Mouse (Mus musculus) neural tube, embryonic 12.5 days (tissue): ENCODE measurements around the gene D8Ertd738e. TPM values are rescaled to one million over a fixed set of nuclear protein-coding genes. Genes with fewer than 3 reads are reported as not detected.

Experiments used
- ATAC-seq: fragments of 200-750 bp; cut with Nextera tagmentation; 2 replicates; pipeline ENCODE4 v1.8.0; 2017; ENCODE audit warnings: low read depth, mild to moderate bottlenecking, moderate TSS enrichment, moderate library complexity; ENCODE audit not compliant: low FRiP score
- H3K27ac ChIP-seq: fragments of 300-500 bp; sonication (generic); 2 replicates; pipeline ENCODE4 v1.5.1; 2016
- H3K27me3 ChIP-seq: fragments of 300-500 bp; sonication (generic); replicated peaks from 2 replicates; pipeline ENCODE4 v1.6.1; 2016; ENCODE audit warnings: mild to moderate bottlenecking
- H3K36me3 ChIP-seq: fragments of 300-500 bp; sonication (generic); 2 replicates; pipeline ENCODE4 v1.6.1; 2016; ENCODE audit warnings: mild to moderate bottlenecking
- H3K4me1 ChIP-seq: fragments of 300-500 bp; sonication (generic); 2 replicates; pipeline ENCODE4 v1.6.1; 2016
- H3K4me2 ChIP-seq: fragments of 300-500 bp; sonication (generic); replicated peaks from 2 replicates; pipeline ENCODE4 v1.6.1; 2016; ENCODE audit warnings: mild to moderate bottlenecking
- H3K4me3 ChIP-seq: fragments of 300-500 bp; sonication (generic); 2 replicates; pipeline ENCODE4 v1.5.1; 2016
- H3K9ac ChIP-seq: fragments of 300-500 bp; sonication (generic); 2 replicates; pipeline ENCODE4 v1.6.1; 2016; ENCODE audit warnings: mild to moderate bottlenecking
- H3K9me3 ChIP-seq: fragments of 300-500 bp; sonication (generic); 2 replicates; pipeline ENCODE4 v1.6.1; 2016; ENCODE audit warnings: mild to moderate bottlenecking
- WGBS: fragments of 180-500 bp; shearing (Covaris S2); methylation state at CpG from one replicate; pipeline ENCODE4 v1.1.7; 2016; 5-methylcytosine and 5-hydroxymethylcytosine counted together
- polyA plus RNA-seq: library from polyadenylated mRNA; unstranded; fragments of >200 nt; fragmentation: Nextera tagmentation; extraction: Ambion mirVana; gene quantifications from 2 replicates; pipeline ENCODE4 v1.2.1, GENCODE M21; 2016

The D8Ertd738e gene
- polyA plus RNA-seq, 1 experiment from 2014 or later = 256 TPM

DNA sequence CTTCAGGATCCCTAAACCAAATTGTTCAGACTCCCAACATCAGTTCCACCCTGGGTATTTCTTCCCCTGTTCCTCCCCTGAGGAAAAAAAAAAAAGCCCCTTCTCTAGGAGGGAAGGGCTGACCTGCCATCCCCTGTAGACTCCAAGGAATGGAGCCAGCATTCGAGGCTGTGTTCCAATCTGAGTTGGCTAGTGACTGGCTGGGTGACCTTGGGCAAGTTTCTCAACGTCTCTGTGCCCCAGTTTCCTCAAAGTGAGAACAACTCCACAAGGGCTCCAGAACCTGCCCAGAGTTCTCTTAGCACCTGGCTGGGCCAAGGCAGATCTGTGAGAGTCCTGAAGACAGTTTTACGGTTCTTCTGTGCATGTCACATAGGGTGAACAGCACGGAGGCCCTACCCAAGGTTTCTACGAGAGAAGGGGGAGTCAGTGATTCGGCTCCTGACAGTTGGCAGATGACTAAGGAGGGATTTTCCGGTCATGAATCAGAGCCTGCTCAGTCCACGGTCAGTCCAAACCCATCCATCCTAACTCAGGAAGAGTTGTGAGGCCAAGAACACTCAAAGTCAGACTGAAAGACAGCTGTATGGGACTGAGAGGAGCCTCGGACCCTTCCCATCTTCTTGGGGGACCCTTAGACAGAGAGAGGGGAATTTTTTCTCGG lies 13.6 kb downstream of the D8Ertd738e start:
- ATAC-seq = no peak
- Histone ChIP-seq H3K4me2 (peak overlapping the region; percentile 90), H3K4me3 (peak overlapping the region; percentile 90), H3K27ac (no peak overlapping the region), H3K27me3 (no peaks in the 10 kb centered on the region), H3K9ac (peak overlapping the region; percentile 98), H3K9me3 (no peaks in the 10 kb centered on the region), H3K36me3 (peaks cover 41% of the 10 kb centered on the region), H3K4me1 (peaks cover 28% of the 10 kb centered on the region)
- WGBS = 29% methylated on average over 10 of the region's 10 CpGs

GRCm38 (mm10) chr8:84233055-84233454 lies 16.5 kb downstream of the D8Ertd738e start:
- WGBS = 92% methylated on average over 2 of the region's 2 CpGs
- H3K36me3 ChIP-seq = peaks cover 69% of the 10 kb centered on the region
- H3K27me3 ChIP-seq = no peaks in the 10 kb centered on the region
- H3K9ac ChIP-seq = no peak overlapping the region
- no peak overlapping the region for H3K4me2 ChIP-seq
- no peaks in the 10 kb centered on the region for H3K9me3 ChIP-seq
- peaks cover 27% of the 10 kb centered on the region for H3K4me1 ChIP-seq
- H3K4me3 ChIP-seq = no peak overlapping the region
- no peak for ATAC-seq
- no peak overlapping the region for H3K27ac ChIP-seq

- Histone ChIP-seq H3K4me3 (no peak overlapping the region), H3K9me3 (no peaks in the 10 kb centered on the region), H3K4me2 (no peak overlapping the region), H3K27me3 (no peaks in the 10 kb centered on the region), H3K9ac (no peak overlapping the region), H3K36me3 (peaks cover 91% of the 10 kb centered on the region), H3K4me1 (peaks cover 16% of the 10 kb centered on the region), H3K27ac (no peak overlapping the region)
- 80% methylated on average over 17 of the region's 17 CpGs for WGBS
- no peak for ATAC-seq
Observed at GRCm38 (mm10) chr8:84230735-84231134, 18.8 kb downstream of the D8Ertd738e start.

DNA sequence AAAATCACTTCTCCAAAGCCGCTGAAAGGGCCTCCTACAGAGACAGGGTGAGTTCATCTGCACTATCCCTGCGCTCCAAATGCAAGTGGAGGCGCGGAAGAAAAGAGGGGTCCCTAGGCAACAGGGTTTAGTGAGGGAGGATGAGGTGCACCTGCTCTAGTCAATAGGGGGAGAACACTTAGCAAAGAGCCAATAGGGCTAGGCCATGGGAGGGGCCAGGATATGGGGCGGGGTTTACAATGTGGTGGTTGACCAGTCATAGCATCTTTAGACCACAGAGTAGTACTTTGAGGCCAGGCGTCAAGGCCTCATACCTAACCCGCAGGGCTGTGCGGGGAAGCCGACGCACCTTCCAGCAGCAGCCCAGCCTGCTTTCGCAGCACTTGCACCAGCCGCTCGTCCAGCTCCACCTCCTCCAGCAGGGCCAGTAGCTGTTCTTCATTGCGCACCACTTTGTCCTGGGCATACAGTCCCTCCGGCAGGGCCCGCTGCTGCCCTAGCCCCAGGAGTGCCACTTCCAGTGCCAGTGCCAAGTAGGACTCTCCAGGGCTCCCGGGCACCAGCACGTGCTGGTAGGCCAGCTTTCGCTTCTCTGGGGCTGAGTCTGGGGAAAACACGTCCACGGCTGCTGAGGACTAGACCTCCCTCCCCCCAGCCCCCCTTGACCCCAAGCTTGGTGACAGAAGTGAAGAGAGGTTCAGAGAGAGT lies 26.0 kb downstream of the D8Ertd738e start:
- peak; percentile 56; the same call in 1 of the 2 replicates for ATAC-seq

GRCm38 (mm10) chr8:84222566-84223165 lies 26.9 kb downstream of the D8Ertd738e start:
- 94% methylated on average over 9 of the region's 9 CpGs for WGBS

More for the DNA sequence above, 26.0 kb downstream of the D8Ertd738e start:
- Histone ChIP-seq H3K4me2 (no peak overlapping the region), H3K27me3 (no peaks in the 10 kb centered on the region), H3K27ac (no peak overlapping the region), H3K4me3 (no peak overlapping the region), H3K4me1 (no peaks in the 10 kb centered on the region), H3K9me3 (no peaks in the 10 kb centered on the region), H3K9ac (no peak overlapping the region), H3K36me3 (peaks cover 94% of the 10 kb centered on the region)
- WGBS = 81% methylated on average over 21 of the region's 21 CpGs

GRCm38 (mm10) chr8:84220105-84220504 lies 29.4 kb downstream of the D8Ertd738e start:
- H3K9ac ChIP-seq = no peak overlapping the region
- no peak overlapping the region for H3K27ac ChIP-seq
- peaks cover 92% of the 10 kb centered on the region for H3K36me3 ChIP-seq
- no peak for ATAC-seq
- H3K4me2 ChIP-seq = no peak overlapping the region
- H3K27me3 ChIP-seq = no peaks in the 10 kb centered on the region
- 91% methylated on average over 7 of the region's 7 CpGs for WGBS
- H3K9me3 ChIP-seq = no peaks in the 10 kb centered on the region
- H3K4me3 ChIP-seq = no peak overlapping the region
- H3K4me1 ChIP-seq = no peaks in the 10 kb centered on the region

More at GRCm38 (mm10) chr8:84222566-84223165, 26.9 kb downstream of the D8Ertd738e start:
- Histone ChIP-seq H3K4me1 (no peaks in the 10 kb centered on the region), H3K4me3 (no peak overlapping the region), H3K4me2 (no peak overlapping the region), H3K9me3 (no peaks in the 10 kb centered on the region), H3K27ac (no peak overlapping the region), H3K9ac (no peak overlapping the region), H3K27me3 (no peaks in the 10 kb centered on the region), H3K36me3 (peaks cover 95% of the 10 kb centered on the region)
- no peak for ATAC-seq

GRCm38 (mm10) chr8:84218143-84218542 lies 31.4 kb downstream of the D8Ertd738e start:
- no peaks in the 10 kb centered on the region for H3K4me1 ChIP-seq
- no peaks in the 10 kb centered on the region for H3K27me3 ChIP-seq
- no peak overlapping the region for H3K9ac ChIP-seq
- peaks cover 92% of the 10 kb centered on the region for H3K36me3 ChIP-seq
- no peak overlapping the region for H3K4me3 ChIP-seq
- no peaks in the 10 kb centered on the region for H3K9me3 ChIP-seq
- no peak overlapping the region for H3K27ac ChIP-seq
- no peak overlapping the region for H3K4me2 ChIP-seq
- WGBS = 97% methylated on average over 5 of the region's 5 CpGs
- no peak for ATAC-seq

DNA sequence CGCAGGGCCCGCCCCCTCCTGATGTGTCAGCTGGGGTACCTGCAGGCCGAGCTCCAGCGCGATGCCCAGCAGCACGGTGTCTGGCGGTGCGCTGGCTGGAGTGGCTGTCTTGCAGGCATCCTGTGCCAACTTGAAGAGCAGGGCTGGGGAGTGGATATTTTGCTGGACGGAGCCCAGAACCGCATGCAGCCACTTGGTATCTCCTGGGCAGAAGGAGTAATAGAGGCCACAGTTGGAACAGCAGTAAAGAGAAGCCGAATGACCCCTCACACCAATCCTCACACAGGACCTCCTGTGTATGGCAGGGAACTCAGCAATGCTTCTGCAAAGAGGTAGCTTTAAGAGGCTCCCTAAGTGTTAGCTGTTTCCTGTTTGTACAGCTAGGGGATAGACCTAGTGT lies 32.3 kb downstream of the D8Ertd738e start:
- H3K4me1 ChIP-seq = no peaks in the 10 kb centered on the region
- peaks cover 92% of the 10 kb centered on the region for H3K36me3 ChIP-seq
- H3K4me2 ChIP-seq = no peak overlapping the region
- no peak overlapping the region for H3K27ac ChIP-seq
- WGBS = 96% methylated on average over 11 of the region's 11 CpGs
- no peaks in the 10 kb centered on the region for H3K27me3 ChIP-seq
- H3K9me3 ChIP-seq = no peaks in the 10 kb centered on the region
- no peak for ATAC-seq
- H3K4me3 ChIP-seq = no peak overlapping the region
- no peak overlapping the region for H3K9ac ChIP-seq

- Histone ChIP-seq H3K9me3 (no peaks in the 10 kb centered on the region), H3K4me1 (peaks cover 19% of the 10 kb centered on the region), H3K36me3 (peaks cover 90% of the 10 kb centered on the region), H3K4me2 (no peak overlapping the region), H3K4me3 (no peak overlapping the region), H3K27ac (no peak overlapping the region), H3K9ac (no peak overlapping the region), H3K27me3 (no peaks in the 10 kb centered on the region)
- no peak for ATAC-seq
- WGBS = 91% methylated on average over 4 of the region's 4 CpGs
Observed at GRCm38 (mm10) chr8:84213277-84213676, 36.2 kb downstream of the D8Ertd738e start.

DNA sequence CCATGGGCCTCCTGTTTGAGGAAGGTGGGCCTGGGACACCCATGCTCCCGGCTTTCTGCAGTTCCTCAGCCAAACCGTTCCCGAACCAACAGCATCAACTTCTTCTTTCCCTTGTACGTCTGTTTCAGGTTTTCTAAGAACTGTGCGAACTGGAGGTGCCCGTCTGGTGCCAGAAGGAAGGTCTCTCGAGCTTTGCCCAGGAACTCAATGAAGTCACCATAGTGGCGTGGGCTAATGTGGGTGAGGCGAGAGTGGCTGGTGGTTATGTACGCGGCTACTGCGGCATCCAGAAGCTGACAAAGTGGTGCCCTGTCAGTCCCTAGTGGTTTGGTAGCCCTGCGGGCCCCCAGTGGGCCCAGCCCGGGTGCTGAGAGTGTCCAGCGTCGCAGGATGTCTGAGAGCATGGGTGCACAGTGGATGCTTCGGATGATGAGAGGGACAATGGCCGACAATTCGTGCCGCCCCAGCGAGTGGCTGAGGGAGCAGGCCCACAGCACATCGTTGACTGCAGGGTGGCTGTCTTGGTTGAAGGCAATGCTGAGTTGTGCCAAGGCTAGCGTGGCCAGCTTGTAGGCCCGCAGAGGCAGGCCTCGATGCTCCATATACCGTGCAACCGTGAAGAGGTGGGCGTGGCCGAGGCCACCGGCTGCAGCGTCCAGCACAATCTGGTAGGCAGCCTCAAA lies 37.5 kb downstream of the D8Ertd738e start:
- Histone ChIP-seq H3K27me3 (no peaks in the 10 kb centered on the region), H3K36me3 (peaks cover 77% of the 10 kb centered on the region), H3K9ac (no peak overlapping the region), H3K4me2 (no peak overlapping the region), H3K4me1 (peaks cover 30% of the 10 kb centered on the region), H3K9me3 (no peaks in the 10 kb centered on the region), H3K4me3 (no peak overlapping the region), H3K27ac (no peak overlapping the region)
- no peak for ATAC-seq
- WGBS = 95% methylated on average over 31 of the region's 31 CpGs

- ATAC-seq = no peak
- no peak overlapping the region for H3K4me3 ChIP-seq
- no peak overlapping the region for H3K27ac ChIP-seq
- no peaks in the 10 kb centered on the region for H3K27me3 ChIP-seq
- H3K9ac ChIP-seq = no peak overlapping the region
- no peak overlapping the region for H3K4me2 ChIP-seq
- no peaks in the 10 kb centered on the region for H3K9me3 ChIP-seq
- H3K36me3 ChIP-seq = peaks cover 71% of the 10 kb centered on the region
- 93% methylated on average over 3 of the region's 3 CpGs for WGBS
- peaks cover 30% of the 10 kb centered on the region for H3K4me1 ChIP-seq
Observed at GRCm38 (mm10) chr8:84211202-84211601, 38.3 kb downstream of the D8Ertd738e start.
